Mouse (Mus musculus) erythroblast, adult 5-6 weeks (primary cell): ENCODE results near the gene Fam222b. TPM values are rescaled to one million over a fixed set of nuclear protein-coding genes. Genes with fewer than 3 reads are reported as not detected.
A peak's percentile ranks its signal among the peaks of the same experiment; 100 is the strongest.
"Not testable (repeated sequence)": the region's sequence is repeated elsewhere in the genome, so short reads cannot be mapped to it uniquely, and the experiment has no call there.

Experiments
- ATAC-seq: replicated peaks from 2 replicates; pipeline ENCODE4 v1.8.0; 2016; ENCODE audit warnings: moderate number of reproducible peaks, mild to moderate bottlenecking, moderate TSS enrichment, inconsistent platforms; ENCODE audit not compliant: poor library complexity, low FRiP score, severe bottlenecking
- total RNA-seq, 2 experiments: library from RNA; stranded (forward) in 1 of 2; stranded (reverse) in 1 of 2; fragments of 150-400 nt in 1 of 2; fragments of 200-764, 138-1000 nt in 1 of 2; gene quantifications; 2 replicates each; pipeline versions ENCODE4 v1.2.3 to v1.2.4; 2015 to 2017; ENCODE audit warnings: low replicate concordance in 2 of 2

The Fam222b gene
- total RNA-seq, 2 experiments from 2014 or later, result 3.7 to 14.8 TPM

DNA sequence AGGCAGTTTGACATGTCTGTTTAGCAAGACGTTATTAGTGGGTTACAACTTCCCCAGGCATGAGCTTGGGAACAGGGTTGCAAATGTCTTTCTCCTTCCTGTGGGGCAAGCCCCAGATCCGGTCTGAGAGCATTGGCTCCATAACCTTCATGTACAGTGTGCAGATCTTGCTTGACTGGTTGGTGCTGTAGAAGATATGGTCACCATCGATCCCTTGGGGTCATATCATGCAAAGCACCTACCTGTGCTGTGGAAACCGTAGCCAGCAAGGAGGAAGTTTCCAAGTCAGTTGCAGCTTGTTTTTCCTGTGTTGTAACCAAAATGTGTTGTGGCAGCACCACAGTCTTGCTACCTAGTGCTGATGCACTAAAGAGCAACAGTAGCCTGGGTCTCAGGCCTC, 32.3 kb downstream of the Fam222b start:
- ATAC-seq, result no peak

DNA sequence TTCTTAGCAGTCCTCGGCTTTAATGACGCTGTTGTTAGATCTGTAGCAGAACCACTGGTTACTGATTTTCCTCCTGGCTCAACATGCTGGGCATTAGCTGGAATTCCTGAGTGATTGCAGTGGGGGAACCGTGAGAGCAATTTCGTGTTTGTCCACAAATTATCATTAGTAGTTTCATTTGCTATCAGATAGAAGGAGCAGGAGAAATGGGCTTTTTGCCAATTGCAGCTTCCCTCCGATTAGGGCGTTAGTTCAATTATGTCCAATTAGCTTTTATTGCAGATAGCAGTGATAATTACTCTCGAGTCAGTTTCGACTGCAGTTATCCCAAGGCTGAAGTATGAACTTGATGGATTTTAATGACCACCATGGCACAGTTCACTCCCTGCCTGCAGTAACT, 35.0 kb downstream of the Fam222b start:
- ATAC-seq, result no peak

DNA sequence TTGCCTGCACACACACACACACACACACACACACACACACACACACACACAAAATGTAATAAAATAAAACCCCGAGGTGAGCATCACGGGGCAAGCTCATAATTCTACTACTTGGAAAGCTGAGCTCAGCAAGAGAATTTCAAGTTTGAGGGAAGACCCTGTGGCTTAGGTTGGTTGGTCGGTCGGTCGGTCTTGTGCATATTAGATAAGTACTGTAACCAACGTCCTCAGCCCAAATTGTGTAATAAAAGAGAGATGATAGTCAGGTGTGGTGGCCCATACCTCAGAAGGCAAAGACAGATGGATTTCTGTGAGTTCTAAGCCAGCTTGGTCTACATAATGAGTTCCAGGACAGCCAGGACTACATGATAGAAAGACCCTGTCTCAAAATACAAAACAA, 39.5 kb downstream of the Fam222b start:
- no peak for ATAC-seq

DNA sequence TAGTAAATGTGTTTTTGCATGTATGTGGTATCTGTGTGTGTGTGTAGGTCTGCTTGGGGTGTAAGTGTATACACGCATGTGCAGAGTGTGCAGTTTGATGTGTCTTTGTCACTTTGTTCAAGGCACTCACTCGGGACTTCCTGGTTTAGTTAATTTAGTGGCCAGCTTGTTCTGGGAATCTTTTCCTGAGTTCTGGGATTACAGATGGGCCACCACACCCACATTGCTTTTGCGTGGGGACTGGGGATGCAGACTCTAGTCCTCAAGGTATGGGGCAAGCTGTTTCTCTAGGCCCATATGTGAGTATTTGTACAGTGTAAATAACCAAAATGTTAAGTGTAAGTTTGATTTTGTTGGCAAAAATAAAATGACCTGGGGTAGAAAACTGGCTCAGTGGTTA, 39.9 kb downstream of the Fam222b start:
- no peak for ATAC-seq

DNA sequence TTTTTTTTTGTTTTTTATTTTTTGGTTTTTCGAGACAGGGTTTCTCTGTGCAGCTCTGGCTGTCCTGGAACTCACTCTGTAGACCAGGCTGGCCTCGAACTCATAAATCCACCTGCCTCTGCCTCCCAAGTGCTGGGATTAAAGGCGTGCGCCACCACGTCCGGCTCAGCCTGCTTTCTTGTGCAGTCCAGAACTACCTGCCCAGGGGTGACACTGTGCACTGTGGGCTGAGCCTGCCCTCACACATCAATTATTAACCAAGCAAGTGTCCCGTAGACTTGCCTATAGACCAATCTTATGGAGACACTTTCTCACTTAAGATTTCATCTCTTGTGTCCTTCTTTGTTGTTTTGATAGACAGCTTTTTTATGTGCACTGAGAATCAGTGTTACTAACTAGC, 40.9 kb downstream of the Fam222b start:
- ATAC-seq, result not testable (repeated sequence)

DNA sequence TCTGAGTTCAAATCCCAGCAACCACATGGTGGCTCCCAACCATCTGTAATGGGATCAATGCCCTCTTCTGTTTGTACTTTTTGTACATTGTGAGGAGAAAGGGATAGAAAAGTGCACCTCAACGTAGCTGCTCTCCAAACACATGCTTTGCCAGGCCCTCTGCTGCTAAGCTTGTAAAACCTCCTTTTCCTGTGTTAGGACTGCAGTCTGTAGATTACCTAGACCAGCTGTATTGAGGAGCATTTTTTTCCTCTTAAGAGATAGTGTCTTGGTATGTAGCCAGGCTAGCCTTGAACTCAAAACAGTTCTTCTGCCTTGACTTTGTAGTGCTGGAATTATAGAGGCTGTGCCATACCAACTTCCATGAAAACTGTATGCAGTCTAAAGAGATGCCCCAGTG, 41.7 kb downstream of the Fam222b start:
- ATAC-seq, result no peak

DNA sequence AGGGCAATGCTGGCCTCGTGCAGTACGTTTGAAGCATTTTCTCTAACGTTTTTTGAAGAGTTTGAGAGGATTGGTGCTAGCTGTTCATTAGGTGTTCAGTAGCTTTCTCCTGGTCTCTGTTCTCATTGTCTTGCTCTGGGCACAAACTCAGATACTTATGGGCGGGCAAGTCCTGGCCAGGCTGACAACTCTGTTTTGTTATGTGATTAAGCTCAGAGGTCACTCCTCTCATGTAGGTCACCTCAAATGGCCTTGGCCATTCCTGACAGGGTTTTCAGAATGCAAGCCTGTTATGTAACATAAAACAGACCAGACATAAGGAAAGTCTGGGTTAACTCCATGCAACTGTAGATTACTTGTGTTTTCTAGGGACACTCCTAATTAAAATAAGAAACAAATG, 43.1 kb downstream of the Fam222b start:
- ATAC-seq, result no peak

DNA sequence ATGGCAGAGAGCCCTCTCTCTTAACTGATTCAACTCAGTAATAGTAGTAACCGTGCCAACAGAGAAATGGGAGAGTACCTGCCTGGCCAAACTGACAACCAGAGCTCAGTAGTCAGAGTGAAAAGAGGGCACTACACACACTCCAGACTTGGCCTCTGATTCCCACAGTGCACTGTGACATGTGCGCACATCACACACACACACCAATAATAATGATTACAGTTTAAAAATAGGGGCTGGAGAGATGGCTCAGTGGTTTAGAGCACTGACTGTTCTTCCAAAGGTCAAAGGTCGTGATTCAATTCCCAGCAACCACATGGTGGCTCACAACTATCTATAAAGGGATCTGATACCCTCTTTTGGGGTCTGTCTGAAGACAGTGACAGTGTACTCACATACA, 43.6 kb downstream of the Fam222b start:
- no peak for ATAC-seq

DNA sequence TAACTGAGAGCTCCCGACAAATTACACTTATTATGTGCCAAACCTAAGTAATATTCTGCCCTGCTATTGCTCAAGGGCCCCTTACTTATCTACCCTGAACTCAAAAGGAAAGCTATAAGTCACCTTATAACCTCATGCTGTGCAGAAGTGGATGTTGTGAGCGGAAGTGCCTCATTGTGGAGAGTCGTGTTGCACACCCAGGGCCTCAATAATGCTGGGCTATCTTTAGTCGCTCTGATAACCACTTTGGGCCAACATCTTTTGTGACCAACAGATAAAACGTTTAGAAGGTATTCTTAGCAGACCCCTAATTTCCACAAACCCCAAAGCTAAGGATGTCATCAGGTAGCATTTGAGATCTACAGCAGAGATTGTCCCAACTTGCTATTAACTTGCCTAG, 46.2 kb downstream of the Fam222b start:
- ATAC-seq, result no peak

DNA sequence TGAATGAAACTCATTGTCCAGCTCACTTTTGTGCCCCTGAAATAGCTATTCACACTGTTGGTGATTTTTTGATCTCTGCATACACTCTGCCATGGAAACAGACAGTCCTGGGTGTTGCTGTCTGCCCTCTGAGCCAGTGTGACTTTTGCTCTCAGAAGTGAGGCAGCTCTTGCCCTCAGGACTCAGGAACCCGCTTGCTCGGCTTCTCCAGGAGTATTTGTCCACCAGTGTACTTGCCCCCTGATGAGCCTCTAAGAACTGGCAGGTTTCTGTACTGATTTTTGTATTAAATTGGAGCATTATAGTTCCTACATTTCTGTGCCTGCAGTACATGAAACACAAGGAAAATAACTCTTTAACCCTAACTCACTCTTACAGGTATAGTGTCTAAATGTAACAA, 49.1 kb downstream of the Fam222b start:
- no peak for ATAC-seq

DNA sequence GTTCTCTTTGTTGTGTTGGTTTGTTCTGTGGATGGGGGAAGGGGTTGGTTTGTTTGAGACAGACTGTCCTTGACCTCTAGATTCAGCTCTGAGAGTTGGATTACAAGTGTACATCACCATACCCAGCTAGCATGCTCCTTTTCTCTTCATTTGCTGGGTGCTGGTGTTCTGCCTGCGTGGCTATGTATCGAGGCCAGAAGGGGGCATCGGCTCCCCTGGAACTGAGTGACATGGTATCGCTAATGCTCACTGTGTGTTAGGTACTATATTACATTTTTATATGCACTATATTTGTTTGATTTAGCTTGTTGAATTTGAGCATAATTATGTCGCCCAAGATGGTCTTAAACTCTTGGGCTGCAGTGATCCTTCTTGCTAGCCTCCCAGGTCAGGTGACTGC, 51.7 kb downstream of the Fam222b start:
- ATAC-seq, result no peak

DNA sequence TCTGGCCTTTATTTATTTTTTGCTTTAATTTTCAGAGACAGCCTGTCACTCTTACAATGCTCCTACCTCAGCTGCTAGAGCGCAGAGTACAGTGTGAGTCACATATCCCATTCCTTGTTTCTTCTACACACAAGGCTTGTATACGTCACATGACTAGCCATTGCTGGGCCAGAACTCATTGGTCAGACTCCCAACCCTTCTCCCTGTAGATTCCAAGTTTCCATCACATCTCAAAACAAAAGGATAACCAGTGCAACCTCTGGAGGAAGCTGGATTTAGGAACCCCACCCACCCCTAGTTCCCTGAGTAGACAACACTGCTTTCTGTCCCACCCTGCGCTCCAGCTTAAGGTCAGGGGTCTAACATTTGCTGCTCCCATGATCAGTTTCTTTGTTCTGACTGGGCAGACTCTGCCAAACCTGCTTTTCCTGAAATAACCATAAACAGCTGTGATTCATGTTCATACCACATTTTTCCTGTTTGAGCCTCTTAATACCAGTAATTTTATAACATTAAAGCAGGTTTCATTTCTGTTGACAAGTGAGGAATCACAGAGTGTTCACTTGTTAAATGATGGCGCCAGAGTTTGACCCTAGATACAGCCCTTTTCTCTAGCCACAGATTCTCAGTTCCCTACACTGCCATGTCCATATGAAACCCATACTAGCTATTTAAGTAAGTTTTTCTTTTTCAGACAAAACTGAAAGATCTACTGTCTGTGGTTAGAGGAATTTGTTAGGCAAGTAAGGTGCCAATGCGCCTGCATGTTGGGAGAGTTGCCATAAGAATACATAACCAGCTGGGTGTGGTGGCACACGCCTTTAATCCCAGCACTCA, 52.5 kb downstream of the Fam222b start:
- ATAC-seq, result no peak

DNA sequence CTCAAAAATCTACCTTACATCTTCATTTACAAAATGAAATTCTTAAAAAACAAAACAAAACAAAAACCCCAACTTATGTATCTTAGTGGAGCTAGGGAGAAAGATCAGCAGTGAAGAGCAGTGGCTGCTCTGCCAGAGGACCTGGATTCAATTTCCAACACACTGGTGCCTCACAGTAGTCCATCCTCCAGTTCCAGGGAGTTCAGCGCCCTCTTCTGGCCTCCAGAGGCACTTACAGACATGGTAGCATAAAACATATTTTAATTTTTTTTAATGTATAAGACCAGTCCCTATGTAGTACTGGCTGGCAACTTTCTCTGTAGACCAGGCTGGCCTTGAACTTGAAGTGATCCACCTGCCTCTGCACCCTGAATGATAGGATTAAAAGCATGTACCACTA, 56.7 kb downstream of the Fam222b start:
- ATAC-seq, result peak; percentile 70

DNA sequence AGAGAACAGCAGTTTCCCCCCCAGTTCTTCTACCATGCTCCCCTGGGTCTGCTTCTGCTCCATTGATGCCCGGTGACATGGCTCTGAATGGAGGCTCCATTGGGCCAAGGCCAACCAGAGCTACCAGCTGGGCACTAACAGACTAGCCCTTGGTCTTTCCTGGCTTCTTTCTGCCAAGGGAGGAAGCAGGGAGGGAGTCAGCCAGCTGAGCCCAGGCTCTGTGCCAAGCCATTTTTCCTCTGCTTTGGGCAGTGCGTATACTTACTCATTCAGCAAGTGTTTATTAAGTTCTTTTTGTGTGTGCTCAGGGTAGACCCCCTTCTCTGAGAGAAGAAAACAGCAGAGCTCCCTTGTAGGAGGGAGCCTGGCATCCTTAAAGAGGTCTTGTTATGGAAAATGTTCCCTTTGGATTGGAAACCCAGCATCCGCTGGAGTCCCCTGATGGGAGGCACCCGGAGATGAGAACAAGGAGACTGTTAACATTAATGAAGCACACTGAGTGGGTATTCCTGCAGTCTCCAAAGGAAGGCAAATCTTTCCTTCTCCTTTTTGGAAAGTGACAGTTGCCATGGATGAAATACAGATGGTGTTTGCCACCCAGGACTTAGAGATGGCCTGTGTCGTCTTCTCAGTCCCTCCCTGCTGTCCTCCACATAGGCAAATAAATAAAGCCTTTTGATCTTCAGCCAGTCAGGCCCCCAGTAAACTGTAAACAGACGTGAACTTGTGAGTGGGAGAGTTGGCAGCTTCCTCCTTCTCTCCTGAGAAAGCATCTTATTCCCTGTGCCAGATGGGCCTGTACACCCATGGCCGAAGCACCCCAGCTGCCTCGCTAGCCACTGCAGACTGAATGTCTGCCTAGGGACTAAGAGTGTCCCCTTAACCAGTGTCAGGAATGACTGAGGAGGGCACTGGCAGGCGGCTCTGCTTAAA, 58.1 kb downstream of the Fam222b start:
- no peak for ATAC-seq

DNA sequence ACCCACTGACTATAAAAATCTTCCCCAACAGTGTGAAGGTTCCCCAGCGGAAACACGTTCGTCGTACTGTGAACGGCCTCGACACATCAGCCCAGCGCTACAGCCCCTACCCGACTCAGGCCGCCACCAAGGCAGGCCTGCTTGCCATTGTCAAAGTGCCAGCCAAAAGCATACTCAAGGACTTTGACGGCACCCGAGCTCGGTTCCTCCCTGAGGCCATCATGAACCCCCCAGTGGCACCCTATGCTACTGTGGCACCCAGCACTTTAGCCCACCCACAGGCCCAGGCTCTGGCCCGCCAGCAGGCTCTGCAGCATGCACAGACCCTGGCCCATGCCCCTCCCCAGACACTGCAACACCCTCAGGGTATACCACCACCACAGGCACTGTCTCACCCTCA, 59.3 kb downstream of the Fam222b start:
- ATAC-seq, result no peak

DNA sequence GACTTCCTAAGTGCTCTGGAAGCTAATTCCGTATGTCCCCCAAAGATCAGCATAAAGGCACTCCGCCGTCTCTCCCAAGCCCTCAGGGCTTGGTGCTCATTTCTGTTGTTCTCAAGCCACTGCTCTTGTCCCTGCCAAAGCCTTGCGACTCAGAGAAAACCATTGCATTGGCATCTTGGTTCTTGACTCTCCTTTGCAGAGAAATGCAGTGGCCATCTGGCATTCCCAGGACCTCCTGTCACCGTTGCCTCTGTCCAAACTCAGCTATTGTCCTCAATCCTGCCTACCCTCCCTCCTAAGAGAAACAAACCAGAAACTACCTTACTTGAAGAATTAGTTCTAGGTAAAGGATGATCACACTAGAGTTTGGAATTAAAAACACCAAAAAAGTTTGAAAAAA, 61.2 kb downstream of the Fam222b start:
- no peak for ATAC-seq

DNA sequence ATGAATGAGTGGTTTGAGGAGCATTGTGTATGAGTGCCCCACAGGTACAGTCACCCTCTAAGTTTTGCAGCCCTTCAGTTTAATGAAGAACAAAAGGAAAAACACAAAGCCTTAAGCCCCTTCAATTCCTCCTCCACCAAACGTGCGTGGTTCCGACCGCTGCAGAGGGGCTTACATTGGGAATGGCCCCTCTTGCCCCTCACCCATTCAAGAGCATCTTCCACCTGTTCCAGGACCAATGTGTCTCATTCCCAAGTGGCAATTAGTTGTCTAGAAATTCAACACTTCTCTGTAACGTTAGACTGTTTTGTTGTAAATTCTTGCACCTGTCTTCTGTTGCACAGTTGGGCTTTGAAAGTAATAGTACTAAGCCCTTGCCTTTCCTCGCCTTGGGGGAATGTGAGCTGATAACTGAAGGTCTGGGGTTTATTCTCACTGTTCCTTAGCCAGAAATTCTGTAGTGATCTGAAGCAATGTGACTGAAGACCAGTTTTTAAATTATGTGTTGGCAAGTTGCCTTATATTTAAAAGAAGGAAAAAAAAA, 61.8 kb downstream of the Fam222b start:
- no peak for ATAC-seq

DNA sequence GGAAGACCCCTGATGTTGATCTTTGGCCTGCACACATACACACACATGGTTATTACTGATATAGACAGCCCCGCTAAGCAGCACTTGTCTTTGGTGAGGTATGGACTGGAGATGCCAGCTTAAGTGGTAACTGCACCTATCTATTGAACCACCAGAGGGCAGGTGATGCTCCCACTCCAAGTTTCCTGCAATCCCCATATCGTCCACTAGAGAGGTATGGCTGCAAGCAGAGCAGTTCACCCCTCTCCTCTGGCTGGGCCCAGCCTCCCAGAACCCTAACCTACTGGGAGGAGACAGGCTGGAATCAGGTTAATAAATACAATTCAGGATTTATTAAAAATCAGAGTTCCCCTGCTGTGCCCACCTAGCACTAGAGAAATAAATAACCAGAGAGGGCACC, 64.6 kb downstream of the Fam222b start:
- peak; percentile 92 for ATAC-seq

DNA sequence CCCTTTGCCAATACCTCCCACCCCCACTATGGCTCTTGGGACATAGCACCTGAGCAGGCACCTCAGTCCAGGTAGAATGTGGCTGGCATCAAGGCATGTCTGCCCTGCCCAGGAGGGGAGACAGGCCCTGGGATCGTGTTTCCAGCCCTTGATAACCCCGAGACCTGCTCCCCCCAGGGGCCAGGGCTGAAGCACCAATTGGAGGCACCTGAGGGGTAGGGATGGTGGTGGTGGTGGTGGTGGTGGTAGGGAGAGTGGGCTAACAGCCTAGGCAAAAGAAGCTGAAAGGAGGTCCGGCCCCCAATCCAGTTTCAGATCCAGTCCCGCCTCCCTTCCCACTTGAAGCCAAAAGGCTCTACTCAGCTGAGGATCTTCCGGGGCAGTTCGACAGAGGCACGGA, 65.1 kb downstream of the Fam222b start:
- no peak for ATAC-seq

DNA sequence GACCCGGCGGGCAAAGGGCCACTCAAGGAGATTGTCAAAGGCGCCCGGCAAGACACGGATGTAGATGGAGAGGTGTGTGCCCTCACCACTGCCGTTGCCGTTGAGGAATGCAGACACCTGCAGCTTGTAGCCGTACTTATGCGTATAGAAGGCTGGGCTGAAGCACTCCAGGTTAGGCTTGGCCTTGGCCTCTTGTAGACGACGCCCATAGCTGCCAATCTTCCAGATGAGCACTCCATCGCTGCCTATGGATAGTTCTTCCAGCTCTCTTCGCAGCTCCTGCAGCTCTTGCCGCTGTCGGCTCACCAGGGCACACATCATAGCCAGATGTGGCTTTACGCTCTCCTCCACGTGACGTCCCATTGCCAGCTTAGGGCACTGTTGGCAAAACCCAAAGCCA, 65.7 kb downstream of the Fam222b start:
- no peak for ATAC-seq

DNA sequence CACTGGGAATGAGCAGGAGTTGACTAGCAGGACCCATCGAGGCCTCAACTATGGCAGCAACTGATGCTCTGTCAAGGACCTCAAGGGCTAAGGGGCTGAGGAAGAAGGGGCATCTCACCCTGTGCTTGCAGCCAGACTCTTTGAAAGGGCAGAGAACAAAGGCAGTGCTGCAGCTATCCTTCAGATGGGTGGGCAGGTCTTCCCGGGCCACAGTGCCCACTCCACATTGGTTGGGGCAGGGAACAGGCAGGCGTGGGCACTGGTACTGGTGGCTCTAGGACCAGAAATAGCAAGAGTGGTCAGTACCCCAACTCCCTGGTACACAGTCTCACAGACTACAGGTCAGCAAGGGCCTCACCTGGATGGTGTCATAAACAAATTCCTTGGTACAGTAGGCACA, 66.2 kb downstream of the Fam222b start:
- ATAC-seq, result no peak
